Mouse (Mus musculus) monocyte, adult 5-6 weeks (primary cell): ENCODE data around the gene Crtc2. TPM values are rescaled to one million over a fixed set of nuclear protein-coding genes. Genes with fewer than 3 reads are reported as not detected.
A peak's percentile ranks its signal among the peaks of the same experiment; 100 is the strongest.

Experiments
- ATAC-seq: fragments of 153-309, 156-312 bp; replicated peaks from 2 replicates; pipeline ENCODE4 v1.8.0; 2017; ENCODE audit warnings: mild to moderate bottlenecking; ENCODE audit not compliant: low TSS enrichment, insufficient number of reproducible peaks, severe bottlenecking, poor library complexity, low FRiP score
- total RNA-seq: library from RNA; stranded (forward); fragments of 200-1000, 200-491, 200-594 nt; gene quantifications from 3 replicates; pipeline ENCODE4 v1.2.3, GENCODE M21; 2017

The Crtc2 gene
- 19.2 to 40.7 TPM (median 19.9 TPM) in 3 replicates for total RNA-seq

DNA sequence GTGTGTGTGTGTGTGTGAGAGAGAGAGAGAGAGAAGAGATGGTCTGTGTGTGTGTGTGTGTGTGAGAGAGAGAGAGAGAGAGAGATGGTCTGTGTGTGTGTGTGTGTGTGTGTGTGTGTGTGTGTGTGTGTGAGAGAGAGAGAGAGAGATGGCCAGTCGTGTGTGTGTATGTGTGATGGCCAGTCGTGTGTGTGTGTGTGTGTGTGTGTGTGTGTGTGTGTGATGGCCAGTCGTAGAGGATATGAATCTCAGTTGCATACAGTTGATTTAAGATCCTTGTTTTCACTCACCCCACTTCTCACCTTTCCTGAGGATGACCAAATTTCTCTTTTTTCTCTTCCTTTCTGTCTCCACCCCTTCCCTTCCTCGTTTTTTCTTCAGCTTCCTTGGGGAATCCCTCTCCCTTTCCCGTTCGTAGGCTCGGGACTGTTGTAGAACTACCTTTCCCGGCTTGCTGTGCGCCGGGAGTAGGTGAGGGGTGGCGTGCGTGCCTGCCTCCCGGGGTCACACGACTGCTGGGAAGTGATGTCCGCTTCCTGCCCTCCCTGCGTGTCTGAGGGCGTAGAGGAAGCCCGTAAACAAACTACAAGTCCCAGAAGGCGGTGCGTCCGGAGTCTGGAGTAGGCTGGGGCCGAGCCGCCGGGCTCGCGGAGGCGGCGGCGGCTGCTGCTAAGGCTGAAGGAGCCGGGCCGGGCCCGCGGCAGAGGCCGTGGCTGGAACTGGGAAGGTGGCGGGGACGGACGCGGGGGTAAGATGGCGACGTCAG lies at the start of gene Crtc2:
Gene Crtc2, plus strand, starts transcription at position 511 of the 766 bp plus-strand sequence.
- ATAC-seq: peak; percentile 98

GRCm38 (mm10) chr3:90204582-90204981 lies 49.4 kb upstream of the Crtc2 start:
- no peak for ATAC-seq

- ATAC-seq: no peak
Measured at GRCm38 (mm10) chr3:90208662-90209061, 45.3 kb upstream of the Crtc2 start.

DNA sequence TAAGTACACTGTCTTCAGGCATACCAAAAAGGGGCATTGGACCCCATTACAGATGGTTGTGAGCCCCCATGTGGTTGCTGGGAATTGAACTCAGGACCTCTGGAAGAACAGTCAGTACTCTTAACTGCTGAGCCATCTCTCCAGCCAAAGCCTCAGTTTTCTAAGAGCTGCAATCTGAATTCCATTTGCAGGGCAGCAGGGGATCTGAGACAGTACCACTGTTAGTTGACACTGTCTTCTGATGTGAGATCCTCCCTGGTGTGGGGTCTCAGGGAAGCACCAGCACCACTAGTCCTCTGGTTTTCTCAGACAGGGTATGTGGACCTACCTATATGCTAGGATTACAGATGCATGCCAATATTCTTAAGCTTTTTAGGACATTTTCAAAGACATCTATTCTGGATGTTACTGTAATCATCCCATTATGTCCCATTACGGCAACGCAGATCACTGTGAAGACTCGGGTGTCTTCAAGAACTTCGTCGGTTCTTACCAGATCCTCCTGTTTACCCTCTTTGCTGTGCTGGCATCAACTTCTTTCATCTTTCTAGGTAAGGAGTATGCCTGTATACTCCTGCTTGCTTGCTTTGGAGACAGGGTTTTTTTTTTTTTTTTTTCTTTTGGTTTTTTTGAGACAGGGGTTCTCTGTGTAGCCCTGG lies 43.9 kb upstream of the Crtc2 start:
- ATAC-seq: no peak

DNA sequence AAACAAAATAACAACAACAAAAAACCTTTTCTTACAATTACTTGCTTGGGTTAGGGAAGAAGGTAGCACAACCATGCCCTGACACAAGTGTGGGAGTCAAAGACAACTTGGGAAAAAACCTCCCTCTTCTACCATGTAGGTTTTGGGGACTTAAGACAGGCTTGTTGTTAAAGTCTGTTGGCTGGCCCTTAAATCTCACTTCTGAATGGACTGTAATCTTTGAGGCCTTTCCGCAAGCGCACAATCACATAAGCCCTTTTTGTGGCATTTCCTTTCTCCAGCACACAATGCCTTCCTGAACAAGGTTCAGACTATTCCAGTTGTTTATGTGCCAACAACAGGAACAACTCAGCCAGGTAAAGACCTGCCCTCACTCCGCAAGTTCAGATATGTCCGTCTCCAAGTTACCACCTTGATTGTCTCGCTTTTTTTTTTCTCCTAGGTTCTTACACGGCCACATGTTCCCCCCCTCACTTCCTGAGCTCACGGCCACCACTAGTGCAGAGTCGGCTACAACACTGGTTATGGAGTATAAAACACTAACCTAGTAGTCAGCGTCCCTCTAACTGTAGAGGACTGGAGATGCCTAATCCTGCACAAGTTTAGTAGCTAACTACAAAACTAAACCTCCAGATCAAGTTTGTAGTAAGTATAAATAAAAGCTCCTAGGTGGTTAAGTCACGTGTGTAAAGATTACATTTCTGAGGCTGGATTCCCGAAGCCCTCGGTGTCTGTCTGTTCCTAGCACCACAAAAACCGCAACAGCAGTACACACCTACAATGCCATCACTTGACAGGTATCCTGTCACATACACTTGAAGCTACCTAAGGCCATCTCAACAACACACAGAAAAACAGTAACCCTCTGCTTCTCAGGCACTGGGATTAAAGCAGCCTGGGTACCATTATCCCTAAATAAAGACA lies 42.2 kb upstream of the Crtc2 start:
- ATAC-seq: no peak

DNA sequence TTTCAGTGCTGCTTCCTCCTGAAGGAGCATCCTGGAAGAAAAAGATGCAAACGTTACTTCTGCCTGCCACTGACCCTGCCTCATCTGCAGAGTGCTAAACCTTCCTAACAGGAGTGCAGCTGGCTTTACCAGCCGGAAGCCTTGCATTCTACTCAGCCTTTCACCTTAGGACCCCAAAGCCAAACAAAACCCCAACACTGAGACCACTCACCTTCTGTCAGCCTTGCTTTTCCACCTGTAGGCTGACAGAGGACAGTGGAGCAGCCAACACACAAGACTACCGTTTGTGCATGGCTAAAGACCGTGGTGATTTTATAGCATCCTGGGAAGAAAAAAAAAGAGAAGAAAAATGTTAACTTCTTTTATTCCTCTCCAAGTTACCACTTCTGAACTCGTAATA lies 41.2 kb upstream of the Crtc2 start:
- ATAC-seq: no peak

GRCm38 (mm10) chr3:90213377-90213866 lies 40.5 kb upstream of the Crtc2 start, which contains the start of the genes Rps27 and Rab13:
Gene Rps27 (minus strand): TSS chr3:90213651.
Gene Rab13 (plus strand): TSS chr3:90213695.
- ATAC-seq: peak; percentile 96

DNA sequence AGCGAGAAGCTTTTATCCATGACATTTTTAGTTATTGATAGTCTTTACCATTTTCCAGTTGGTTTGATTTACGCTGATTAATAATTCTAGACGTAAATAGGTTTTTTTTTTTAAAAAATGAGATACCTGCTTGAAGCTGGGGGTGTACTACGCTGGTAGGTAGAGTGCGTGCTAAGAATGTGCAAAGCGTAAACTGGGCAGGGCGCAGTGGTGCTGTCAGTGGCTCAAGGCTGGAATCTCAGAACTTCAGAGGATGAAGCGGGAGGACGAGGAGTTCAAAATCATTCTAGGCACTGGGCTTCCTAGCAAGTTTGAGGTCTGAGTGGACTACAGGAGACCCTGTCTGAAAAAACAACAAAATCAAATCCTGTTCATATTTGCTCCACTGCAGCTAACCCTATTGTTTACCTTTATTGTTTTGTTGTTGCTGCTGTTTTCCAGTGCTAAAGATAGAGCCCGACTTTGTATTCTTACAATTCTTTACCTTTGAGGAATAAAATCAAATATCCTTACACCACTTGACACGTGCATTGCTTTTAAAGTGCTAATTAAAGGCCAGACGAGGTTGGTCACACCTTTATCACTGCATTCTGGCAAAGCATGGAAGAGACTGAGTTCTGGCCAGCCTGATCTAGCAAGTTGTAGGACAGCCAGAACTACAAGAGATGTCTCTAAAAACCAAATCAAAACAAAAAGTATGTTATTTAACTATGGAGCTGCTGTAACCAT lies 39.8 kb upstream of the Crtc2 start:
- ATAC-seq: no peak

GRCm38 (mm10) chr3:90215825-90216380 lies 38.1 kb upstream of the Crtc2 start:
- no peak for ATAC-seq

GRCm38 (mm10) chr3:90220088-90220487 lies 33.9 kb upstream of the Crtc2 start:
- peak; percentile 48; the same call in 1 of the 2 replicates for ATAC-seq

GRCm38 (mm10) chr3:90220531-90220951 lies 33.4 kb upstream of the Crtc2 start:
- ATAC-seq: no peak

DNA sequence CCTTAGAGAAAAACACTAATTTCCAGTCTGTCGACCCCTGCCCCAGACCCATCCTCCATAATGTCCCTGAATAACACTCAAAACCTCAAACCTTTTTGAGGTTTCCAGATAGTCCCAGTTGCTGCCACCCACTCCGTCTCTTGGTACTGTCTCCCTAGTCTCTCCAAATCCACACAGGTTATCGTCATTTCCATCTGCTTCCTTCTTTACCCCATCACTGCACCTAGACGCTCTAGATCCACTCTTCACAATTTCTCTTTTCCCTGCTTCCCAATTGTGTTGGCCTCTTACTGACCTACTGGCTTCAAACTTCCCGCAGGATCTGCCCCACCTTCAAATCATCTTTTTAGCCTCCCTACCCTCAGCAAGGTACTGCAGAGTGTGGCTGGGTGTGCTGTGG lies 32.8 kb upstream of the Crtc2 start:
- no peak for ATAC-seq

- no peak for ATAC-seq
Measured at GRCm38 (mm10) chr3:90222455-90222854, 31.5 kb upstream of the Crtc2 start.

DNA sequence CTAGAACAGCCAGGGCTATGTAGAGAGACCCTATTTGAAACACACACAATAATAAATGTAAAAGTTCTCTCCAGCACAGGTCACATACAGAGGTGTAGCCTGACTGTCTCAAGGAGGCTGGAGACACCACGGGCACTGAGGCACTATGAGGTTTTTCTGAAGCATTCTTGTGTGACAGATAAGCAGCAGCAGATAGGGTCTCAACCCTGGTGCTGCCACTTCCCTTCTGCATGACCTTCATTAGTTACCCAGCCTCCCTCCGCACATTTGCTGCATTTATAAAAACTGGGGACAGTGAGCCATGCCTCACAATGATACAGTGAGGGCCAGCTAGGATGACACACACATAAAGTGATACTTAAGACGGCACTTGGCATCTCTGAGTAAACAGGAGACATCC lies 31.0 kb upstream of the Crtc2 start:
- no peak for ATAC-seq

GRCm38 (mm10) chr3:90224331-90224730 lies 29.6 kb upstream of the Crtc2 start:
- ATAC-seq: no peak

DNA sequence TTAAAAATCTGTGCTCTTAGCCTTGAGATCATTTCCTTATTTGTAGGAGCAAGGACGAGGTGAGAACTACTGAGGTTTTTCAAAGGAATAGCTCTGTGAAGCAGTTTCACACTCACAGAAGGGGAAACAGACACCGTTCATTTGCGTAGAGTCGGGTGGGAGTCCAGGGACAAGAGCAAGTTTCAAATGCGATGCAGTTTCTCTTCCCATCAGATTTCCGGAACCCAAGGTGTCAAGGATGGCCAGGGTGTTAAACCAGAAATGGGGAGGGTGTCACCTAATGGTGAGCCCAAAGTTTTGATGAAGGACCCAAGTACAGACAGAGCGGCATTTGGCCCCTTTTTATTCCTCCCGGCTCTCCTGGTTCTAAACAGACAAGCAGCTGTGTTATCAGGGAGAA lies 22.9 kb upstream of the Crtc2 start:
- peak; percentile 36 for ATAC-seq

- peak; percentile 99 for ATAC-seq
Measured at GRCm38 (mm10) chr3:90231507-90232333, 22.2 kb upstream of the Crtc2 start, which contains the start of gene Jtb. Gene Jtb (plus strand): TSS chr3:90231597.
